In the genomic region with DNA sequence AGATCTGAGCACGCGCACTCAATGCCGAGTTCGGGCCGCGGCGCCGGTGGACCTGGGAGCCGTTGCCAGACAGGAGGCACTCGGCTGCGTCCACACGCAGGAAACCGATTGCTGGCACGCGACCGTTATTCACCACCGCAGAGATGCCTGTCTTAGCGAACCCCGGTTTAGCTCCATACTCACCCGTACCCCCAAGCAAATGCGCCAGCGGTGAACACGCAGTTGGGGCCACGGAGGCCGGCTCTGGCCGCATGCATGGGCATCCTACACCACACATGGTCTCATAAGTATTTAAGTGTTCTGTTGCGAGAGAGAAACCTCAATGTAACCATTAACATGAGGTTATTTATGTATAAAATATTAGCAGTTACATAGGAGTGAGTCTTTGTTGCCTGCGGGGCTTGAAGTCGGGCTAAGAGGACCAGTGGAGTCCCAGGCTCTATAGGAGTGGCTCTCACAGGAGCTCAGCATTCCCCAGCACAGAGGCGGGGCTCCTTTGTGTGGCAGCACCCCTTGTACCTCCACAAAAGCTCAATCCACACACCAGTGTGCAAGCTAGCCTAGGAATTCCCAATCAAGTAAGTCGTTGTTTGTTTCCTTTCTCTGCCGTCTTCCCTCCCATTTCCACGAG, we compare ENCODE assay signal across 9 mouse cellular contexts. TPM values are rescaled to one million over a fixed set of nuclear protein-coding genes. Genes with fewer than 3 reads are reported as not detected.
DNase-seq lines count a peak whose midpoint lies in the region; ATAC-seq and TF ChIP-seq lines count a peak whose summit lies in the region.
"Had no signal": no experiment of that assay in that cellular context is flagged by ENCODE, and none has a peak within 500 bp of the region (broad histone marks: within the 10 kb centered on the region; RNA-seq: fewer than 3 reads in every experiment).

No protein-coding gene starts in this region.

- peak overlapping the region; percentile 88 for H3K4me2 ChIP-seq in heart, embryonic 14.5 days (ENCODE audit: low read length)
- peak overlapping the region; percentile 69 for H3K4me2 ChIP-seq in limb, embryonic 12.5 days

- H3K27me3 ChIP-seq in heart, embryonic 14.5 days (ENCODE audit: control insufficient read depth, insufficient read depth, low read length): peaks cover 47% of the 10 kb centered on the region
- peaks cover 66% of the 10 kb centered on the region for H3K27me3 ChIP-seq in limb, embryonic 12.5 days
- H3K27me3 ChIP-seq in small intestine, adult 2 months (ENCODE audit: control insufficient read depth, insufficient read depth, low read length): peaks cover 45% of the 10 kb centered on the region

- H3K9ac ChIP-seq in ES-E14 (ENCODE audit: insufficient read depth, low read depth, low read length, poor library complexity, severe bottlenecking): peak overlapping the region; percentile 34
- peak overlapping the region; percentile 81 for H3K9ac ChIP-seq in heart, embryonic 14.5 days (ENCODE audit: low read length)
- peak overlapping the region; percentile 35 for H3K9ac ChIP-seq in limb, embryonic 12.5 days (replicated peaks)

- in situ Hi-C loops in ES-E14 (cut with MboI; ENCODE audit: low sequenced_read_pairs in 2 of 2, unreplicated experiment in 2 of 2): loop anchor here in 1 of 2 experiments (10.0 kb wide), 1 partner anchor 87 kb away; no protein-coding TSS in a partner anchor

- no peak overlapping the region for H3K27ac ChIP-seq in ES-E14 (ENCODE audit: insufficient read depth, low read depth, low read length, poor library complexity, severe bottlenecking)
- H3K27ac ChIP-seq in heart, embryonic 14.5 days (replicated peaks in 1 of 2; ENCODE audit: control insufficient read depth in 1 of 2, insufficient read depth in 1 of 2, low read depth in 2 of 2, low read length in 2 of 2): peak overlapping the region; percentile 50 to 63
- peak overlapping the region; percentile 59 for H3K27ac ChIP-seq in limb, embryonic 12.5 days
- H3K27ac ChIP-seq in small intestine, adult 2 months (ENCODE audit: insufficient read depth, low read depth, low read length): no peak overlapping the region

- intact Hi-C loops in left cerebral cortex, postnatal 4 days (cut with DNase I): no loop called here

- WGBS in heart, embryonic 14.5 days: 3% methylated on average over 33 of the region's 33 CpGs
- WGBS in limb, embryonic 12.5 days: under 1% methylated on average over 33 of the region's 33 CpGs
- WGBS in small intestine, adult 2 months: 5% methylated on average over 33 of the region's 33 CpGs

- no peaks in the 10 kb centered on the region for H3K36me3 ChIP-seq in ES-E14 (ENCODE audit: control insufficient read depth, insufficient read depth, low read length, poor library complexity, severe bottlenecking)
- no peaks in the 10 kb centered on the region for H3K36me3 ChIP-seq in heart, embryonic 14.5 days (ENCODE audit: control insufficient read depth, insufficient read depth, low read length)
- no peaks in the 10 kb centered on the region for H3K36me3 ChIP-seq in limb, embryonic 12.5 days
- no peaks in the 10 kb centered on the region for H3K36me3 ChIP-seq in small intestine, adult 2 months (ENCODE audit: control insufficient read depth, insufficient read depth, low read length)

- TF ChIP-seq POLR2A in small intestine, adult 2 months (IDR thresholded peaks at IDR 0.05; ENCODE audit: low read depth, low read length): no peak

- H3K4me1 ChIP-seq in ES-E14 (ENCODE audit: control insufficient read depth in 2 of 2, insufficient read depth in 2 of 2, low read length in 2 of 2, poor library complexity in 1 of 2): peaks cover 0 to 13% of the 10 kb centered on the region in 2 experiments; a peak in 2 of 4 replicates
- H3K4me1 ChIP-seq in heart, embryonic 14.5 days (ENCODE audit: control insufficient read depth in 2 of 2, insufficient read depth in 2 of 2, low read length in 2 of 2): peaks cover 15 to 29% of the 10 kb centered on the region in 2 experiments; a peak in 3 of 4 replicates
- H3K4me1 ChIP-seq in limb, embryonic 12.5 days (replicated peaks): peaks cover 72% of the 10 kb centered on the region
- peaks cover 6% of the 10 kb centered on the region for H3K4me1 ChIP-seq in small intestine, adult 2 months (ENCODE audit: control insufficient read depth, insufficient read depth, insufficient read length, low read length)

- DNase-seq in cerebellum, postnatal 10 days: peak; percentile 39 to 51
- DNase-seq in cerebellum, postnatal 36 days: no peak
- DNase-seq in ES-E14 (ENCODE audit: low read depth, low spot score): no peak
- no peak for DNase-seq in layer of hippocampus, adult 11-12 months (ENCODE audit: low spot score)
- no peak for DNase-seq in left cerebral cortex, postnatal 4 days

- no peak for TF ChIP-seq CTCF in small intestine, adult 2 months (IDR thresholded peaks at IDR 0.05; ENCODE audit: extremely low read depth, insufficient read length, insufficient replicate concordance, low read depth, low read length)

- ATAC-seq in heart, embryonic 14.5 days (ENCODE audit: insufficient number of reproducible peaks, insufficient read depth, low FRiP score, low read depth): no peak
- peak; percentile 39; the same call in 1 of the 2 replicates for ATAC-seq in limb, embryonic 12.5 days (ENCODE audit: insufficient number of reproducible peaks, insufficient read depth, low FRiP score, low TSS enrichment, low read depth)

- H3K9me3 ChIP-seq in ES-E14 (ENCODE audit: control insufficient read depth, insufficient read depth, low read depth, low read length): no peaks in the 10 kb centered on the region
- H3K9me3 ChIP-seq in heart, embryonic 14.5 days (ENCODE audit: control insufficient read depth, low read length): no peaks in the 10 kb centered on the region
- no peaks in the 10 kb centered on the region for H3K9me3 ChIP-seq in limb, embryonic 12.5 days

- H3K4me3 ChIP-seq in ES-E14 (ENCODE audit: insufficient read depth in 1 of 2, low read depth in 1 of 2, low read length in 2 of 2, poor library complexity in 1 of 2, severe bottlenecking in 1 of 2): peak overlapping the region; percentile 7 to 48; a peak in 3 of 4 replicates
- peak overlapping the region; percentile 45 to 46 for H3K4me3 ChIP-seq in heart, embryonic 14.5 days (ENCODE audit: control insufficient read depth in 1 of 2, insufficient read depth in 1 of 2, low read depth in 1 of 2, low read length in 2 of 2)
- peak overlapping the region; percentile 39 for H3K4me3 ChIP-seq in limb, embryonic 12.5 days (replicated peaks)
- peak overlapping the region; percentile 47 for H3K4me3 ChIP-seq in small intestine, adult 2 months (ENCODE audit: low read depth, low read length)

TF ChIP-seq in ES-E14, 5 proteins besides CTCF, POLR2A, EP300 and RAD21:
- TF ChIP-seq MAFK (IDR thresholded peaks at IDR 0.05; ENCODE audit: insufficient read depth, low read depth, low read length) (no peak), HCFC1 (IDR thresholded peaks at IDR 0.05; ENCODE audit: borderline replicate concordance, insufficient read depth, low read length) (no peak), ZNF384 (IDR thresholded peaks at IDR 0.05; ENCODE audit: low read depth, low read length) (no peak), CHD2 (IDR thresholded peaks at IDR 0.05; ENCODE audit: low read depth, low read length) (no peak), ZC3H11A (IDR thresholded peaks at IDR 0.05; ENCODE audit: borderline replicate concordance, low read depth, low read length) (no peak)

RNA-seq across cellular contexts. Expression of a gene that starts 4.6 kb away (rescaled TPM):
- 1.5 and 6.5 TPM in 2 replicates for total RNA-seq in ES-E14 (2012; rRNA removed)
- polyA plus RNA-seq in heart, embryonic 14.5 days (2014; fragmentation: Nextera tagmentation; extraction: Ambion mirVana): 13.0 and 14.1 TPM in 2 replicates
- polyA plus RNA-seq in limb, embryonic 12.5 days (2016; fragmentation: Nextera tagmentation; extraction: Ambion mirVana): 1.9 and 2.3 TPM in 2 replicates
- polyA plus RNA-seq in small intestine, adult 2 months (2012; rRNA removed): 4.6 and 10.1 TPM in 2 replicates
- total RNA-seq in left cerebral cortex, postnatal 4 days (2021): not detected
- polyA plus RNA-seq: gonadal fat pad, adult 2 months had no signal

RNA-seq across cellular contexts. Expression of a gene that starts 26.6 kb away (rescaled TPM):
- 25.7 and 29.2 TPM in 2 replicates for total RNA-seq in ES-E14 (2012; rRNA removed)
- polyA plus RNA-seq in heart, embryonic 14.5 days (2014; fragmentation: Nextera tagmentation; extraction: Ambion mirVana): 14.2 and 20.4 TPM in 2 replicates
- polyA plus RNA-seq in limb, embryonic 12.5 days (2016; fragmentation: Nextera tagmentation; extraction: Ambion mirVana): 14.4 and 21.1 TPM in 2 replicates
- polyA plus RNA-seq in small intestine, adult 2 months (2012; rRNA removed): 34.1 and 107 TPM in 2 replicates
- total RNA-seq in left cerebral cortex, postnatal 4 days (2021): 10 to 100 TPM; 32.0 to 35.3 TPM

Comparison
In these comparisons a context has a peak if more than half of its experiments do, and no peak if none do; other contexts are left out.
1. DNase-seq: peak in cerebellum, postnatal 10 days (2 of 2); none in cerebellum, postnatal 36 days (0 of 2), ES-E14 (single experiment), layer of hippocampus, adult 11-12 months (single experiment) and left cerebral cortex, postnatal 4 days (single experiment).
2. H3K27ac ChIP-seq: peak in heart, embryonic 14.5 days (2 of 2) and limb, embryonic 12.5 days (single experiment); none in ES-E14 (single experiment) and small intestine, adult 2 months (single experiment).
3. Peak in every context shown above with its lines, with median percentiles within 50 percentile points of each other: H3K4me3 ChIP-seq and H3K9ac ChIP-seq.